ENCODE assay signal across 23 mouse cellular contexts in the genomic region with DNA sequence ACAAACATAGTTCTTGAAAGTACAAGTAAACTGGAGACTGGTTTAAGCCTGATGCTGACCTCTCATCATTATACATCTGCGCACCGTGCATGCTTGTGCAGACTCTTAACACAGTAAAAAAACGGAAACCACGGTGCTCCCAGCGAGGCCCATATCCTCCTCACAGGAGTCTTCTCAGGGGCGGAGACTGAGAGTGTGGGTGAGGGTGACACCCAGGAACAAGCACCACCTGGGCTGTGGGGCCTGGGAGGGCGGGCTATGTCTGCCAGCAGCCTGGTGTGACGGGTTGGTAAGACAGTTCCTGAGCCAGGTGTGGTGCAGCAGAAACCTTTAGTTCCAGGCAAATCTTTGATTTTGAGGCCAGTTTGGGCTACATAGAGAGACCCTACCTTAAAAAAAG. TPM values are rescaled to one million over a fixed set of nuclear protein-coding genes. Genes with fewer than 3 reads are reported as not detected.
A peak's percentile ranks its signal among the peaks of the same experiment; 100 is the strongest.
DNase-seq lines count a peak whose midpoint lies in the region; ATAC-seq and TF ChIP-seq lines count a peak whose summit lies in the region.
"Had no signal": no experiment of that assay in that cellular context is flagged by ENCODE, and none has a peak within 500 bp of the region (broad histone marks: within the 10 kb centered on the region; RNA-seq: fewer than 3 reads in every experiment).

No protein-coding gene starts in this region.

- peak overlapping the region; percentile 39; the same call in 1 of the 2 replicates for H3K27ac ChIP-seq in lung, postnatal 0 days (ENCODE audit: low read length)
- no peak overlapping the region for H3K27ac ChIP-seq in forebrain, embryonic 10.5 days
- no peak overlapping the region for H3K27ac ChIP-seq in hindbrain, postnatal 0 days
- no peak overlapping the region for H3K27ac ChIP-seq in midbrain, embryonic 11.5 days (ENCODE audit: low read depth, low read length)
- H3K27ac ChIP-seq: embryonic facial prominence, embryonic 10.5 days; heart, embryonic 13.5 days; layer of hippocampus, adult 2 months; limb, embryonic 15.5 days; liver, embryonic 15.5 days; midbrain, embryonic 10.5 days had no signal

- WGBS in lung, postnatal 0 days = 62% methylated on average over 8 of the region's 8 CpGs
- 91% methylated on average over 8 of the region's 8 CpGs for WGBS in forebrain, embryonic 10.5 days
- WGBS in hindbrain, postnatal 0 days = 95% methylated on average over 8 of the region's 8 CpGs
- WGBS in midbrain, embryonic 11.5 days = 91% methylated on average over 8 of the region's 8 CpGs

- no peak overlapping the region for H3K9ac ChIP-seq in lung, postnatal 0 days (replicated peaks; ENCODE audit: low read depth)
- no peak overlapping the region for H3K9ac ChIP-seq in hindbrain, postnatal 0 days (replicated peaks; ENCODE audit: low read length)
- no peak overlapping the region for H3K9ac ChIP-seq in midbrain, embryonic 11.5 days (ENCODE audit: low read length)
- H3K9ac ChIP-seq: heart, embryonic 13.5 days; limb, embryonic 15.5 days; liver, embryonic 15.5 days had no signal

- no peak for TF ChIP-seq CTCF in lung, postnatal 0 days (IDR thresholded peaks at IDR 0.05)
- no peak for TF ChIP-seq CTCF in hindbrain, postnatal 0 days (IDR thresholded peaks at IDR 0.05; ENCODE audit: low read depth)

- no peaks in the 10 kb centered on the region for H3K27me3 ChIP-seq in lung, postnatal 0 days (replicated peaks; ENCODE audit: insufficient read depth, low read length)
- no peaks in the 10 kb centered on the region for H3K27me3 ChIP-seq in forebrain, embryonic 10.5 days (ENCODE audit: poor library complexity, severe bottlenecking)
- no peaks in the 10 kb centered on the region for H3K27me3 ChIP-seq in hindbrain, postnatal 0 days (ENCODE audit: insufficient read depth, low read length)
- no peaks in the 10 kb centered on the region for H3K27me3 ChIP-seq in midbrain, embryonic 11.5 days (ENCODE audit: control insufficient read depth, insufficient read depth, low read length)
- H3K27me3 ChIP-seq: heart, embryonic 13.5 days; limb, embryonic 15.5 days; liver, embryonic 15.5 days; Patski had no signal

- H3K36me3 ChIP-seq in lung, postnatal 0 days (ENCODE audit: insufficient read depth, low read length) = peaks cover 27% of the 10 kb centered on the region; the same call in 1 of the 2 replicates
- peaks cover 46% of the 10 kb centered on the region for H3K36me3 ChIP-seq in forebrain, embryonic 10.5 days (replicated peaks)
- peaks cover 33% of the 10 kb centered on the region; the same call in 1 of the 2 replicates for H3K36me3 ChIP-seq in hindbrain, postnatal 0 days (ENCODE audit: insufficient read depth, low read length)
- peaks cover 3% of the 10 kb centered on the region; the same call in 1 of the 2 replicates for H3K36me3 ChIP-seq in midbrain, embryonic 11.5 days (ENCODE audit: control insufficient read depth, insufficient read depth, low read length)

- DNase-seq in lung, postnatal 0 days (ENCODE audit: low spot score) = no peak
- no peak for DNase-seq in lung, postnatal 10 days
- peak; percentile 69 to 74 for DNase-seq in thymus, postnatal 10 days (ENCODE audit: low spot score in 2 of 2)
- DNase-seq in forebrain, embryonic 10.5 days (ENCODE audit: extremely low spot score, low spot score) = no peak
- no peak for DNase-seq in hindbrain, postnatal 0 days (ENCODE audit: low spot score)
- DNase-seq in midbrain, embryonic 11.5 days (ENCODE audit: low spot score, missing footprints) = no peak
- DNase-seq: adrenal gland, postnatal 25 days; cerebellum, adult 8-10 months; gastrocnemius, postnatal 10 days; heart, adult 18-20 months; heart, postnatal 4 days; lung, postnatal 4 days; right cerebral cortex, adult 18-20 months had no signal

- no peaks in the 10 kb centered on the region for H3K4me1 ChIP-seq in lung, postnatal 0 days (ENCODE audit: insufficient read depth, low read depth, low read length)
- no peaks in the 10 kb centered on the region for H3K4me1 ChIP-seq in forebrain, embryonic 10.5 days
- H3K4me1 ChIP-seq in hindbrain, postnatal 0 days (ENCODE audit: insufficient read depth, low read length) = no peaks in the 10 kb centered on the region
- H3K4me1 ChIP-seq in midbrain, embryonic 11.5 days (ENCODE audit: control insufficient read depth, insufficient read depth, low read length) = no peaks in the 10 kb centered on the region
- H3K4me1 ChIP-seq: embryonic facial prominence, embryonic 10.5 days; midbrain, embryonic 10.5 days had no signal

- H3K9me3 ChIP-seq in lung, postnatal 0 days (ENCODE audit: low read length) = no peaks in the 10 kb centered on the region
- no peaks in the 10 kb centered on the region for H3K9me3 ChIP-seq in forebrain, embryonic 10.5 days
- no peaks in the 10 kb centered on the region for H3K9me3 ChIP-seq in hindbrain, postnatal 0 days (ENCODE audit: low read length)
- no peaks in the 10 kb centered on the region for H3K9me3 ChIP-seq in midbrain, embryonic 11.5 days (ENCODE audit: control insufficient read depth, low read length)
- H3K9me3 ChIP-seq: embryonic facial prominence, embryonic 10.5 days; heart, embryonic 13.5 days; limb, embryonic 15.5 days; liver, embryonic 15.5 days; midbrain, embryonic 10.5 days had no signal

- ATAC-seq in lung, postnatal 0 days = no peak
- peak; percentile 10; the same call in 1 of the 2 replicates for ATAC-seq in neutrophil, adult 5-6 weeks (ENCODE audit: extremely low read depth, insufficient number of reproducible peaks, low FRiP score, poor library complexity, severe bottlenecking)
- ATAC-seq in hindbrain, postnatal 0 days = no peak
- ATAC-seq in midbrain, embryonic 11.5 days (ENCODE audit: low FRiP score) = no peak
- ATAC-seq: forebrain, embryonic 14.5 days; hindbrain, embryonic 16.5 days; Patski had no signal

- no peak overlapping the region for H3K4me2 ChIP-seq in lung, postnatal 0 days (replicated peaks; ENCODE audit: low read depth, low read length)
- H3K4me2 ChIP-seq in hindbrain, postnatal 0 days (ENCODE audit: low read depth, low read length) = no peak overlapping the region
- H3K4me2 ChIP-seq in midbrain, embryonic 11.5 days = no peak overlapping the region
- H3K4me2 ChIP-seq: heart, embryonic 13.5 days; limb, embryonic 15.5 days; liver, embryonic 15.5 days had no signal

- TF ChIP-seq EP300 in lung, postnatal 0 days (IDR thresholded peaks at IDR 0.05) = no peak

- no peak overlapping the region for H3K4me3 ChIP-seq in lung, postnatal 0 days (ENCODE audit: low read depth, low read length)
- no peak overlapping the region for H3K4me3 ChIP-seq in forebrain, embryonic 10.5 days
- no peak overlapping the region for H3K4me3 ChIP-seq in hindbrain, postnatal 0 days (ENCODE audit: low read length)
- H3K4me3 ChIP-seq in midbrain, embryonic 11.5 days (ENCODE audit: low read depth, low read length) = no peak overlapping the region
- H3K4me3 ChIP-seq: embryonic facial prominence, embryonic 10.5 days; heart, embryonic 13.5 days; layer of hippocampus, adult 2 months; limb, embryonic 15.5 days; liver, embryonic 15.5 days; midbrain, embryonic 10.5 days had no signal

RNA-seq across cellular contexts. Expression of a gene that starts 9.2 kb away (rescaled TPM):
- polyA plus RNA-seq in lung, postnatal 0 days (2015; fragmentation: Nextera tagmentation; extraction: Ambion mirVana) = 8.7 and 9.7 TPM in 2 replicates
- total RNA-seq in neutrophil, adult 5-6 weeks (2017) = 10.4 and 12.1 TPM in 2 replicates
- polyA plus RNA-seq in forebrain, embryonic 10.5 days (2016; fragmentation: Nextera tagmentation; extraction: Ambion mirVana) = 14.4 and 14.6 TPM in 2 replicates
- 40.7 and 47.3 TPM in 2 replicates for total RNA-seq in hindbrain, postnatal 0 days (2014; rRNA removed)
- 18.3 and 20.8 TPM in 2 replicates for polyA plus RNA-seq in hindbrain, postnatal 0 days (2015; fragmentation: Nextera tagmentation; extraction: Ambion mirVana)
- 16.8 and 17.5 TPM in 2 replicates for polyA plus RNA-seq in midbrain, embryonic 11.5 days (2014; fragmentation: Nextera tagmentation; extraction: Ambion mirVana)

RNA-seq across cellular contexts. Expression of a gene that starts 26.3 kb away (rescaled TPM):
- polyA plus RNA-seq in lung, postnatal 0 days (2015; fragmentation: Nextera tagmentation; extraction: Ambion mirVana) = 2.6 TPM in 2 replicates
- total RNA-seq in neutrophil, adult 5-6 weeks (2017) = 1.7 TPM in 1 of 2 replicates, not detected in the other
- 2.4 and 2.9 TPM in 2 replicates for polyA plus RNA-seq in forebrain, embryonic 10.5 days (2016; fragmentation: Nextera tagmentation; extraction: Ambion mirVana)
- 5.2 and 7.0 TPM in 2 replicates for total RNA-seq in hindbrain, postnatal 0 days (2014; rRNA removed)
- 5.7 and 5.8 TPM in 2 replicates for polyA plus RNA-seq in hindbrain, postnatal 0 days (2015; fragmentation: Nextera tagmentation; extraction: Ambion mirVana)
- polyA plus RNA-seq in midbrain, embryonic 11.5 days (2014; fragmentation: Nextera tagmentation; extraction: Ambion mirVana) = 2.7 and 3.8 TPM in 2 replicates

RNA-seq across cellular contexts. Expression of a gene that starts 30.9 kb away (rescaled TPM):
- polyA plus RNA-seq in lung, postnatal 0 days (2015; fragmentation: Nextera tagmentation; extraction: Ambion mirVana) = 2.7 and 3.7 TPM in 2 replicates
- total RNA-seq in neutrophil, adult 5-6 weeks (2017) = 2.0 and 2.8 TPM in 2 replicates
- 69.5 and 71.7 TPM in 2 replicates for polyA plus RNA-seq in forebrain, embryonic 10.5 days (2016; fragmentation: Nextera tagmentation; extraction: Ambion mirVana)
- total RNA-seq in hindbrain, postnatal 0 days (2014; rRNA removed) = 4.3 and 4.7 TPM in 2 replicates
- 8.4 and 9.8 TPM in 2 replicates for polyA plus RNA-seq in hindbrain, postnatal 0 days (2015; fragmentation: Nextera tagmentation; extraction: Ambion mirVana)
- polyA plus RNA-seq in midbrain, embryonic 11.5 days (2014; fragmentation: Nextera tagmentation; extraction: Ambion mirVana) = 53.0 and 54.0 TPM in 2 replicates

RNA-seq across cellular contexts. Expression of a gene that starts 31.2 kb away (rescaled TPM):
- polyA plus RNA-seq in lung, postnatal 0 days (2015; fragmentation: Nextera tagmentation; extraction: Ambion mirVana) = 28.6 and 36.6 TPM in 2 replicates
- 2.8 and 4.3 TPM in 2 replicates for total RNA-seq in neutrophil, adult 5-6 weeks (2017)
- polyA plus RNA-seq in forebrain, embryonic 10.5 days (2016; fragmentation: Nextera tagmentation; extraction: Ambion mirVana) = 73.7 and 80.9 TPM in 2 replicates
- total RNA-seq in hindbrain, postnatal 0 days (2014; rRNA removed) = 12.6 and 16.8 TPM in 2 replicates
- 36.3 TPM in 2 replicates for polyA plus RNA-seq in hindbrain, postnatal 0 days (2015; fragmentation: Nextera tagmentation; extraction: Ambion mirVana)
- 77.6 and 79.5 TPM in 2 replicates for polyA plus RNA-seq in midbrain, embryonic 11.5 days (2014; fragmentation: Nextera tagmentation; extraction: Ambion mirVana)

RNA-seq across cellular contexts. Expression of a gene that starts 40.9 kb away (rescaled TPM):
- 40.1 and 47.2 TPM in 2 replicates for polyA plus RNA-seq in lung, postnatal 0 days (2015; fragmentation: Nextera tagmentation; extraction: Ambion mirVana)
- 4.7 and 10.5 TPM in 2 replicates for total RNA-seq in neutrophil, adult 5-6 weeks (2017)
- polyA plus RNA-seq in forebrain, embryonic 10.5 days (2016; fragmentation: Nextera tagmentation; extraction: Ambion mirVana) = 204 and 205 TPM in 2 replicates
- total RNA-seq in hindbrain, postnatal 0 days (2014; rRNA removed) = 41.0 and 44.6 TPM in 2 replicates
- 128 and 131 TPM in 2 replicates for polyA plus RNA-seq in hindbrain, postnatal 0 days (2015; fragmentation: Nextera tagmentation; extraction: Ambion mirVana)
- 146 and 158 TPM in 2 replicates for polyA plus RNA-seq in midbrain, embryonic 11.5 days (2014; fragmentation: Nextera tagmentation; extraction: Ambion mirVana)

Comparison
In these comparisons a context has a peak if more than half of its experiments do, and no peak if none do; other contexts are left out.
1. DNase-seq: peak in thymus, postnatal 10 days (2 of 2); none in lung, postnatal 0 days (single experiment), lung, postnatal 10 days (single experiment), forebrain, embryonic 10.5 days (single experiment), hindbrain, postnatal 0 days (single experiment) and midbrain, embryonic 11.5 days (single experiment).